Mouse (Mus musculus) ES-Bruce4 (cell line): Measurements from ENCODE around the gene Nrn1.

ENCODE experiments used
- CTCF ChIP-seq: IDR thresholded peaks from one replicate; pipeline ENCODE4 v1.8.1; 2011; ENCODE audit warnings: low read depth, low read length
- EP300 ChIP-seq: IDR thresholded peaks from 2 replicates; pipeline ENCODE4 v1.6.1; 2011; ENCODE audit warnings: low read depth, low read length; ENCODE audit not compliant: insufficient read depth

DNA sequence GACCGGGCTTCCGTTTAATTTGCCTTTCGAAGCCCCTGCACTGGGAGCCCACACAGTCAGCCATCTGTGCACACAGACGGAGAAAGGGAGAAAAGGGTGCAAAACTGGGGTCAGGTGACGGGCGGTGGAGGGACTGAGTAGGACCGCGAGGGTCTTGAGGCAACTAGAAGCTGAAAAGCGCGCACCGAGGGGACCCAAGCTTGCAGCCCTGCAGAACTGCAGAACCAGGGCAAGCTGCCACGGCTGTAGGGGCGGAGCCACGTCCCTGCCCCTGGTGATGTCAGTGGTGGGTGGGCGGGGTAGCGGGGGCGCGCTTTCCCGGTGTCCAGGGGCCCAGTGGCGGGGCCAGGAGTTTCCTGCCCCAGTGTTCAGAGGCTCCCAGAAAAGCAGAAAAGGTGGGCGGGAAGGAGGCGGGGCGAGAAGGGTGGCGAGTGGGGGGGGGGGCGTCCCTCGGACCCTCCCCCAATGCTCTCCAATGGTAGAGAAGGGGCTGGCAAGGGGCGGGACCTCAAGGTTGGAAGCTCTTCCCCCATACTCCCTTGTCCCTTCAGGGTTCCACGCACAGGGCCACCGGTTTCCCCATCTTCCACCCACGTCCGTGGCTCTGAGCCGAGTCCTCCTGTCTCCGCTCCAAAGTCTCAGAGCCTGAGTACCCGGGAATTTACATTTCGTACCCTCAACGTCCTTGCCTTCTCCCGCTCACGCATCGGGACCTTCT, 1.1 kb upstream of the Nrn1 start:
- TF ChIP-seq EP300 (no peak), CTCF (no peak)
